Mouse (Mus musculus) liver, embryonic 11.5 days (tissue): ENCODE measurements around the gene Kif1a. TPM values are rescaled to one million over a fixed set of nuclear protein-coding genes. Genes with fewer than 3 reads are reported as not detected.

ENCODE experiments used
- ATAC-seq: fragments of 200-750 bp; cut with Nextera tagmentation; replicated peaks from 2 replicates; pipeline ENCODE4 v1.8.0; 2017; ENCODE audit warnings: moderate number of reproducible peaks, mild to moderate bottlenecking, moderate TSS enrichment, moderate library complexity; ENCODE audit not compliant: low FRiP score
- DNase-seq: peaks from one replicate; pipeline ENCODE4 v3.0.0-alpha.2; 2017; ENCODE audit warnings: low spot score
- H3K27ac ChIP-seq: fragments of 300-500 bp; sonication (generic); 2 replicates; pipeline ENCODE4 v1.5.1; 2014; ENCODE audit warnings: mild to moderate bottlenecking, low read depth, low read length, control low read depth
- H3K27me3 ChIP-seq: fragments of 300-500 bp; sonication (generic); replicated peaks from 2 replicates; pipeline ENCODE4 v1.6.1; 2014; ENCODE audit warnings: low read length, mixed read lengths; ENCODE audit not compliant: control insufficient read depth, insufficient read depth
- H3K36me3 ChIP-seq: fragments of 300-500 bp; sonication (generic); 2 replicates; pipeline ENCODE4 v1.6.1; 2014; ENCODE audit warnings: mild to moderate bottlenecking, low read length, moderate library complexity, mixed read lengths; ENCODE audit not compliant: control insufficient read depth, insufficient read depth
- H3K4me1 ChIP-seq: fragments of 300-500 bp; sonication (generic); replicated peaks from 2 replicates; pipeline ENCODE4 v1.6.1; 2014; ENCODE audit warnings: low read length, mixed read lengths; ENCODE audit not compliant: control insufficient read depth, insufficient read depth
- H3K4me2 ChIP-seq: fragments of 300-500 bp; sonication (generic); 2 replicates; pipeline ENCODE4 v1.6.1; 2014; ENCODE audit warnings: mild to moderate bottlenecking, control low read depth, moderate library complexity
- H3K4me3 ChIP-seq: fragments of 300-500 bp; sonication (generic); 2 replicates; pipeline ENCODE4 v1.5.1; 2014; ENCODE audit warnings: low read depth, low read length, control low read depth
- H3K9ac ChIP-seq: fragments of 300-500 bp; sonication (generic); 2 replicates; pipeline ENCODE4 v1.6.1; 2014; ENCODE audit warnings: low read depth, low read length, control low read depth
- H3K9me3 ChIP-seq: fragments of 300-500 bp; sonication (generic); 2 replicates; pipeline ENCODE4 v1.6.1; 2016; ENCODE audit warnings: low read length, inconsistent platforms, mixed read lengths; ENCODE audit not compliant: control insufficient read depth
- WGBS: fragments of 180-500 bp; shearing (Covaris S2); extraction: QIAGEN DNeasy Blood & Tissue Kit; methylation state at CpG from one replicate; pipeline ENCODE4 v1.1.7; 2014; 5-methylcytosine and 5-hydroxymethylcytosine counted together
- polyA plus RNA-seq: library from polyadenylated mRNA; unstranded; fragments of >200 nt; fragmentation: Nextera tagmentation; extraction: Ambion mirVana; gene quantifications from 2 replicates; pipeline ENCODE4 v1.2.1, GENCODE M21; 2014

The Kif1a gene
- polyA plus RNA-seq, 1 experiment from 2014 or later: 2.2 TPM

DNA sequence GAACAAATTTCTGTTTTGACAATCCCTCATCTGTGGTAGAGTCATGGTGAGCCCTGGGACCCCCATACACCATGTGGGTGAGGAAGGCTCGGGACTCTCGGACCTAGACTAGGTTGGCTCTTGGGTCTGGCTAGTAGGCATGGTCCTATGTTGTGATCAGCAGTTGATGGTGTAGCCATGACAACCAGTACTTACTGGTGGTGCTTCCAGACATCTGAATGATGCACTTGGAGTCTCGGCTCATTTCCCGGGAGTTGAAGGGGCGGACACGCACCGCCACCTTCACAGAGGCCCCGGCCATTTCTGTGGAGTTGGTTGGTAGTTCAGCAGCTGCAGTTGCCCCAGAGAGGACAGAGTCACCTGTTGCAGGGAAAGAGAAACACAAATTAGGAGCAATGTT lies 19.6 kb downstream of the Kif1a start:
- Histone ChIP-seq H3K36me3 (no peaks in the 10 kb centered on the region), H3K4me1 (no peaks in the 10 kb centered on the region), H3K9ac (no peak overlapping the region), H3K4me2 (no peak overlapping the region), H3K27me3 (no peaks in the 10 kb centered on the region), H3K4me3 (no peak overlapping the region), H3K9me3 (no peaks in the 10 kb centered on the region), H3K27ac (no peak overlapping the region)
- 89% methylated on average over 8 of the region's 8 CpGs for WGBS
- DNase-seq: no peak
- no peak for ATAC-seq

DNA sequence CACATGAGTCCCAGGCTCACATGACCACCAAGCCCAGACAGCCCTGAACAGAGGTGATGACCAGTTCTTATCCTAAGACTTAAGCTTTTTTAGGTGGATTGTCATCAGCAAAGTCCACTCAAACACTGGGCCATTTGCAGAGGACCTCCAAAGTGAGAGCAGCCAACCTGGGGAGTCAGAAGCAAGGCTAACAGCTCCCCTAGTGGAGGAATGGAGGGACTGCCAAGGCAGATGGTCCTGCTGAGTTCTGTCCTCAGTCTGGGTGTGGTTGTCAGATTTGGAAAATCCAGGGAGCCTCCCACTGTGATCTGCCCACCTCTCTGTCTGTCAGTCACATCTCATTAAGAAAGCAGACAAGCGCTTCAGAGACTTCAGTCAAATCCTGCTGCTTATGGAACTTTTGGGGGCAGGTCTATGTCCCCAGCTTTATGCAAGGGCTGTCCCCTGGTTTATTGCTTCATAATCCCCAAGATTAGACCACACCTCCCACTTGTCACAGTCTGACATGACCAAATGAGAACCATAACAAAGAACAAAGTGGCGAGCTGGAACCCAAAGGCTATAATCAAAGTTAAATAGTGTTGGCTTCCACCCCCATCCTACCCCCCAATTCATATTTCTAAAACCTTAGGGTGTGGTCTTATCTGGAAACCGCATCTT lies 20.7 kb downstream of the Kif1a start:
- Histone ChIP-seq H3K9me3 (no peaks in the 10 kb centered on the region), H3K9ac (no peak overlapping the region), H3K4me2 (no peak overlapping the region), H3K4me3 (no peak overlapping the region), H3K36me3 (no peaks in the 10 kb centered on the region), H3K4me1 (no peaks in the 10 kb centered on the region), H3K27ac (no peak overlapping the region), H3K27me3 (no peaks in the 10 kb centered on the region)
- 67% methylated on average over 3 of the region's 3 CpGs for WGBS
- no peak for DNase-seq
- no peak for ATAC-seq

DNA sequence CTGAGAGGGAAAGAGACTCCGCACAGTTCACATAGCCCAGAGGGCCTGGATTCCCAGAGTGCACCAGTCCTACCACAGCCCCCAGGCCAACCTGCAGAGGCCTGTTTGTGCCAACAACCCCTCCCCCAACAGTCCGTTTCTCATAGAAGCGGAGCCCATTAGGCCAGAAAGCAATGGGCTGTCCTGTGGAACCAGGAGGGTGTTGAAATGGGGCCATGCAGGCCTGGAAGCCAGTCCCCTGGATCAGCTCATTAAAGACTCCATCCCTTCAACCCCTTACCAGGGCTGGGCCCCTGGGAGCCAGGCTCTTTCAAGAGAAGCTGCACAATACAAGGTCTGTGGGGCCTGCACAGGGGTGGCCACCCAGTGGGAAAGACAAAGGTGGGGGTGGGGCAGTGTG lies 22.1 kb downstream of the Kif1a start:
- 93% methylated on average over 3 of the region's 3 CpGs for WGBS
- Histone ChIP-seq H3K4me1 (no peaks in the 10 kb centered on the region), H3K36me3 (no peaks in the 10 kb centered on the region), H3K27ac (no peak overlapping the region), H3K9me3 (no peaks in the 10 kb centered on the region), H3K4me2 (no peak overlapping the region), H3K27me3 (no peaks in the 10 kb centered on the region), H3K4me3 (no peak overlapping the region), H3K9ac (no peak overlapping the region)
- DNase-seq (no peak), ATAC-seq (no peak)

DNA sequence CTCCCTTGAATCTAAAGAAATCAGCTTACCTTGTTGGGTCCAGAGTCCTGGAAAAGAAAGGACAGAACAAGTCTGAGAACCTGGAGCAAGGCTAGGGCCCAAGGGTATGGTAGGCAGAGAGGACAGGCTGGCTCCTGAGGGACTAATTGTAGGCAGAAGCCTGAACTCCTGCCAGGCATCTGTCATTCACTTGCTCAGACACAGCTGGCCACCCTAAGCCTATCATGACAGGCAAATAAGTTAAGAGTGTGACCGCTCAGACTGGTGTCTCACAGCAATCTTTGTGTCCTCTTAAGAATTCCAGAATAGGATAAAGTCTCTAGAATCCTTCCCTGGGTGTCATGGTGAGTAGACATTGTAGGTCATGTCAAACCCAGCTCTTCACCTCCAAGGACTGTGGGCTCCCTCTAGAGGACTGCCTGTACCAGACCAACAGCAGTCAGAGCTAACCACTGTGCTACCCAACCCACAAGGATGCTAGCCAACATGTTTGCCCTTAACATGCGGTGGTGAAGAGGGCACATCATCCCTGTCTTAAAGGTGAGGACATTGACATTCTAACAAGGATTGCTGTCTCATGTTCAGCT lies 29.4 kb downstream of the Kif1a start:
- no peak for DNase-seq
- H3K36me3 ChIP-seq: no peaks in the 10 kb centered on the region
- H3K4me2 ChIP-seq: no peak overlapping the region
- no peaks in the 10 kb centered on the region for H3K9me3 ChIP-seq
- H3K27me3 ChIP-seq: no peaks in the 10 kb centered on the region
- WGBS: 76% methylated on average over 2 of the region's 2 CpGs
- no peak overlapping the region for H3K4me3 ChIP-seq
- H3K9ac ChIP-seq: no peak overlapping the region
- no peaks in the 10 kb centered on the region for H3K4me1 ChIP-seq
- no peak for ATAC-seq
- no peak overlapping the region for H3K27ac ChIP-seq

DNA sequence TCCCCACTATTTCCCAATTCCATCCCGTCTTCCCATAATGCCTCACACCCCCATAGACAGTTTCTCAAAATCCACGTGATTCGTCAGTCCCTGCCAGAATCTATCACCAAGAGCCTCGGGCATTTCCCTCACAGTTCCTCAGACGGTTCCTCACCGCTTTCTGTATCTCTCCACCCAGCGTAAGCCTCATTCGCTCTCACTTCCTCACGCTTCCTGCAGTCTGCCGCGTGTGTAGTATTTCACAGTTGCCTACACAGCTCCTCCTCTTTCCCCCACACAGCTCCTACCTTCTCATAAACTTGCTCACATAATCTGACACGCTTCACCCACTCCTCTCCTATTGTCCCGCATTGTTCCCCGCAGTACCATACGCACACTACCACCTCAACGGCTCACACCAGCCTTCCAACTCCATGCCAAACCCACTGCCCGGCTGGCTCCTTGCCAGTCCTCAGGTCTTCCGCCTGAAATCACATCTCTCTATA lies 30.2 kb downstream of the Kif1a start:
- Histone ChIP-seq H3K27ac (no peak overlapping the region), H3K4me1 (no peaks in the 10 kb centered on the region), H3K9me3 (no peaks in the 10 kb centered on the region), H3K9ac (no peak overlapping the region), H3K4me2 (no peak overlapping the region), H3K4me3 (no peak overlapping the region), H3K27me3 (no peaks in the 10 kb centered on the region), H3K36me3 (no peaks in the 10 kb centered on the region)
- no peak for DNase-seq
- WGBS: 59% methylated on average over 18 of the region's 18 CpGs
- no peak for ATAC-seq

DNA sequence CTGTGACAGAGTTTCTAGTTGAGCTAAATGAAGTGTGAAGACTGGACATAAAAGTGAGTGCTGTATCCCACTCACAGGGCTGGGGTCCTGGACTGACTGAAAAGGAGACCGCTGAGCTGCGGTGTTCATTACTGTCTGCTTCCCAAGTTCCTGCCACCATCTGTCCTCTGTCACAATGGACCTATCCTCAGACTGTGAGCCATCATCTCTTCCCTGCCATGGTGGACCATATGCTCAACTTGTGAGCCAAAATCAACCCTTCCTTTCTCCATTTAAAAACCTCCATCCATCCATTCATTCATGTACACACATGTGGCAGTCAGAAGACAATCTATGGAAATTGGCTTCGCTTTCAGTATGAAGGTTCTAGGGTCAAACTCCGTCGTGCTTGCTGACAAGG lies 30.9 kb downstream of the Kif1a start:
- ATAC-seq (no peak), DNase-seq (no peak)
- Histone ChIP-seq H3K36me3 (no peaks in the 10 kb centered on the region), H3K4me3 (no peak overlapping the region), H3K9me3 (no peaks in the 10 kb centered on the region), H3K4me2 (no peak overlapping the region), H3K4me1 (no peaks in the 10 kb centered on the region), H3K27me3 (no peaks in the 10 kb centered on the region), H3K27ac (no peak overlapping the region), H3K9ac (no peak overlapping the region)
- 81% methylated on average over 5 of the region's 5 CpGs for WGBS

DNA sequence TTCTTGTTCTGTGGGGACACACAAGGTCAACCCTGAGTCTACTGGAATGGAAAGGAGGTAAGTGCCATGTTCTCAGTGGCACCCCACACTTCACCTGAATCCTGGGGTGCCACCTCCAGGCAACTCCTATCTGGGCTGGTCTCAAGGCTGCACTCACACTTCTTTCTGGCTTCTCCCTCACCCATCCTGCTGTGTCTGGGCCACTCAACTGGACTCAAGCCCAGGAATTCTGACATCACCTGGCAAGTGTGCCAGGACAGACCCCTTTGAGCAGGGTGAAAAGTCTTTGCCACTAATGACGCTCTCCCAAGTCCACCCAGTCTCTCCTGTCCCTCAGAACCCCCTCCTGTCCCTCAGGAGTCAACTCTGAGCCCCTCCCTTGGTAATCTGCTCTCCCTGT lies 33.2 kb downstream of the Kif1a start:
- no peak for ATAC-seq
- Histone ChIP-seq H3K4me2 (no peak overlapping the region), H3K27ac (no peak overlapping the region), H3K36me3 (no peaks in the 10 kb centered on the region), H3K4me1 (no peaks in the 10 kb centered on the region), H3K9ac (no peak overlapping the region), H3K27me3 (no peaks in the 10 kb centered on the region), H3K4me3 (no peak overlapping the region), H3K9me3 (no peaks in the 10 kb centered on the region)
- 85% methylated on average over 1 of the region's 1 CpGs for WGBS
- DNase-seq: no peak

DNA sequence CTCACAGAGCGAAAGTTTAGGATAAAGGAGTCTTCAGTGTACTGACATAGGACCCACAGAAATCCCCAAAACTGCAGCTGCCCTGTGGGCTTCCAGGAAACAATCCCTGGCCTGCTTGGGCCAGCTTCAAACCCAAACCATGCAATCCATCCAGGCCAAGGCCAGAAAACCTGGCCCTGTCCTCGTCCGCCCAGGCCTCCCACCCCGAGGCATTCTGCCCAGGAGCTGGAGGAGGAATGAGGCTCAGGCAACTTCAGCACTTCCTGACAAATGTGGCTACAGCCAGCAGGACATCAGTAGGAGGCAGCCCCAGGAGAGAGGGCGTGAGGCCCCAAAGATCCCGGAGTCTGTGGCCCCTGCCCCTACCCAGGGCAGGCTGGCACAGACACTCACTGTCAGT lies 36.1 kb downstream of the Kif1a start:
- Histone ChIP-seq H3K9ac (no peak overlapping the region), H3K27ac (no peak overlapping the region), H3K4me3 (no peak overlapping the region), H3K9me3 (no peaks in the 10 kb centered on the region), H3K36me3 (no peaks in the 10 kb centered on the region), H3K4me1 (no peaks in the 10 kb centered on the region), H3K27me3 (no peaks in the 10 kb centered on the region), H3K4me2 (no peak overlapping the region)
- DNase-seq: no peak
- no peak for ATAC-seq
- 76% methylated on average over 6 of the region's 6 CpGs for WGBS

DNA sequence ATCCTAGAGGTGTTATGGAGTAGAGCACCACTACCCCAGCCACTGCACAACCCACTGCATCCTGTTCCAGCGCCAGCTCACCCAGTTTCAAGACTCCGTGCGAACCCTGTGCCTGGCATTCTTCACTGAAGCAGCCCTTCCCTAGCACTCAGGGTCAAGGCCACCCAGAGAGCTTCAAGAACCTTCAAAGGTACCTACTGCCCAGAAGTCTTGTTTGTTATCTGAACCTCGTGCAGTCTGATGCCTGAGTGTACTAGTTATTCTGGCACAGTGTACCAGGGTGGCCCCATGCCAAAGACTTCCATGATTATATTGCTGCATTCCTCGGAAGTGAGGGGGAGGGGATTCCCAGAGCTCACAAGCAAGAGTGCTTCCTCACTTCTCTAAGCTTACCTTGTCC lies 38.1 kb downstream of the Kif1a start:
- Histone ChIP-seq H3K9me3 (no peaks in the 10 kb centered on the region), H3K27me3 (no peaks in the 10 kb centered on the region), H3K4me3 (no peak overlapping the region), H3K9ac (no peak overlapping the region), H3K4me2 (no peak overlapping the region), H3K36me3 (no peaks in the 10 kb centered on the region), H3K27ac (no peak overlapping the region), H3K4me1 (no peaks in the 10 kb centered on the region)
- ATAC-seq (no peak), DNase-seq (no peak)
- 65% methylated on average over 5 of the region's 5 CpGs for WGBS
